Mouse (Mus musculus) Patski (cell line): ENCODE measurements around the gene Slc35b3. TPM values are rescaled to one million over a fixed set of nuclear protein-coding genes. Genes with fewer than 3 reads are reported as not detected.

Experiments used
- ATAC-seq: fragments of 100-300 bp; one replicate; pipeline ENCODE4 v1.8.0; 2021
- CTCF ChIA-PET: fragments of 350-600 bp; sonication (Branson Sonifier 250); formaldehyde crosslinking; loops from one replicate; lab custom pipeline; 2022; ENCODE audit warnings: inconsistent platforms; lab: Charles Lee
- POLR2A ChIA-PET: fragments of 350-600 bp; sonication (Branson Sonifier 250); formaldehyde crosslinking; loops from one replicate; lab custom pipeline; 2022; ENCODE audit warnings: antibody characterized with exemption, inconsistent platforms; lab: Charles Lee
- DNase-seq: peaks from one replicate; pipeline ENCODE4 v3.0.0-alpha.2; 2011; ENCODE audit warnings: low read depth, low spot score
- H3K27me3 ChIP-seq: fragments of 371-371 bp; one replicate; pipeline ENCODE4 v1.5.1; 2021
- CTCF ChIP-seq: fragments of 100-300 bp; IDR thresholded peaks from one replicate; pipeline ENCODE4 v1.5.1; 2021
- in situ Hi-C: fragments of 300-500 bp; cut with MboI; formaldehyde crosslinking; loops from 3 replicates; pipeline ENCODE4 v1.11.1; 2018; ENCODE audit warnings: low pct_unique_long_range_greater_than_20kb, mixed read lengths
- polyA plus RNA-seq: library from polyadenylated mRNA; unstranded; gene quantifications from one replicate; pipeline ENCODE4 v1.2.3, GENCODE M21; 2021

Gene Slc35b3
- polyA plus RNA-seq, 1 experiment from 2014 or later: 20.8 TPM

- no peak for TF ChIP-seq CTCF
- POLR2A ChIA-PET: no interaction called here
- CTCF ChIA-PET: no interaction called here
- DNase-seq (no peak), ATAC-seq (no peak)
- in situ Hi-C loops: no loop called here
- H3K27me3 ChIP-seq: peaks cover 25% of the 10 kb centered on the region
Observed at GRCm38 (mm10) chr13:38975853-38976252, 15.2 kb upstream of the Slc35b3 start.

- ChIA-PET CTCF (no interaction called here), POLR2A (no interaction called here)
- peaks cover 5% of the 10 kb centered on the region for H3K27me3 ChIP-seq
- DNase-seq: no peak
- no peak for TF ChIP-seq CTCF
- ATAC-seq: no peak
- in situ Hi-C loops: no loop called here
Observed at GRCm38 (mm10) chr13:38972602-38973001, 11.9 kb upstream of the Slc35b3 start.

GRCm38 (mm10) chr13:38971047-38971446 is 10.4 kb upstream of the Slc35b3 start:
- POLR2A ChIA-PET: no interaction called here
- in situ Hi-C loops: no loop called here
- CTCF ChIA-PET: no interaction called here
- no peak for TF ChIP-seq CTCF
- DNase-seq (no peak), ATAC-seq (no peak)
- H3K27me3 ChIP-seq: no peaks in the 10 kb centered on the region

- POLR2A ChIA-PET: no interaction called here
- ATAC-seq (no peak), DNase-seq (no peak)
- no peak for TF ChIP-seq CTCF
- H3K27me3 ChIP-seq: no peaks in the 10 kb centered on the region
- CTCF ChIA-PET: no interaction called here
- in situ Hi-C loops: no loop called here
Observed at GRCm38 (mm10) chr13:38967518-38967917, 6.8 kb upstream of the Slc35b3 start.

- H3K27me3 ChIP-seq: no peaks in the 10 kb centered on the region
- no peak for TF ChIP-seq CTCF
- ChIA-PET POLR2A (no interaction called here), CTCF (no interaction called here)
- ATAC-seq (no peak), DNase-seq (no peak)
- in situ Hi-C loops: no loop called here
Observed at GRCm38 (mm10) chr13:38966922-38967448, 6.3 kb upstream of the Slc35b3 start.

- DNase-seq (no peak), ATAC-seq (no peak)
- in situ Hi-C loops: no loop called here
- TF ChIP-seq CTCF: no peak
- no peaks in the 10 kb centered on the region for H3K27me3 ChIP-seq
- CTCF ChIA-PET: no interaction called here
- POLR2A ChIA-PET: no interaction called here
Observed at GRCm38 (mm10) chr13:38962771-38963170, 2.1 kb upstream of the Slc35b3 start.

GRCm38 (mm10) chr13:38958037-38958436 is 2.6 kb downstream of the Slc35b3 start:
- DNase-seq (no peak), ATAC-seq (no peak)
- ChIA-PET CTCF (no interaction called here), POLR2A (no interaction called here)
- no peak for TF ChIP-seq CTCF
- H3K27me3 ChIP-seq: no peaks in the 10 kb centered on the region
- in situ Hi-C loops: no loop called here

- CTCF ChIA-PET: interaction anchor here (0.8 kb wide), 1 partner anchor 14 kb away, joined by 3 read pairs; no protein-coding TSS in a partner anchor
- no peaks in the 10 kb centered on the region for H3K27me3 ChIP-seq
- in situ Hi-C loops: no loop called here
- TF ChIP-seq CTCF: no peak
- DNase-seq (no peak), ATAC-seq (no peak)
- POLR2A ChIA-PET: no interaction called here
Observed at GRCm38 (mm10) chr13:38946296-38947012, 14.2 kb downstream of the Slc35b3 start.

GRCm38 (mm10) chr13:38945767-38946166 is 14.9 kb downstream of the Slc35b3 start:
- in situ Hi-C loops: no loop called here
- H3K27me3 ChIP-seq: no peaks in the 10 kb centered on the region
- ChIA-PET POLR2A (no interaction called here), CTCF (interaction anchor here (0.8 kb wide), 1 partner anchor 14 kb away, joined by 3 read pairs; no protein-coding TSS in a partner anchor)
- TF ChIP-seq CTCF: no peak
- DNase-seq: no peak
- no peak for ATAC-seq

GRCm38 (mm10) chr13:38944951-38945350 is 15.7 kb downstream of the Slc35b3 start:
- ATAC-seq (no peak), DNase-seq (no peak)
- CTCF ChIA-PET: no interaction called here
- POLR2A ChIA-PET: no interaction called here
- in situ Hi-C loops: no loop called here
- no peak for TF ChIP-seq CTCF
- H3K27me3 ChIP-seq: no peaks in the 10 kb centered on the region

GRCm38 (mm10) chr13:38941786-38942185 is 18.9 kb downstream of the Slc35b3 start:
- in situ Hi-C loops: no loop called here
- H3K27me3 ChIP-seq: no peaks in the 10 kb centered on the region
- ATAC-seq (no peak), DNase-seq (no peak)
- ChIA-PET CTCF (no interaction called here), POLR2A (no interaction called here)
- TF ChIP-seq CTCF: no peak
